Mouse (Mus musculus) monocyte, adult 2 months (primary cell): ENCODE data around the gene Sgms2.
A peak's percentile ranks its signal among the peaks of the same experiment; 100 is the strongest.

Experiments used
- DNase-seq, 2 experiments: peaks; one replicate each; pipeline ENCODE4 v3.0.0; 2022; ENCODE audit warnings: low spot score in 2 of 2, low read depth in 1 of 2

Sgms2 gene

DNA sequence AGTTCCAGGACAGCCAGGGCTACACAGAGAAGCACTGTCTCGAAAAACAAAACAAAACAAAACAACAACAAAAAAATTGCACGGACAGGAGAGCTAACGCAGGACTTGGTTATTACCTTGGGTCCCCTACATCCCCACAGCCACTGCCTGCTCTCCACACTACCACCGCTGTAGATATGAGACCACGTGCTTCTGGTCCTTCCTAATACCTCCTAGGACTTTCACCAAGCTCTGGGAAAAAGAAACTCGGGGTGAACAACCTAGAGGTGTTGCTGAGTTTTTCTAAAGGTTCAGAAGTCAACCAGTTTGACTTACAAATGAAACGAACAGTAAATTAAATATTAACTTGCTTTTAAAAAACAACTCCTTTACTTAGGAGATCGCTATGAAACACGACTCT is 2.8 kb downstream of the Sgms2 start:
- DNase-seq = no peak

DNA sequence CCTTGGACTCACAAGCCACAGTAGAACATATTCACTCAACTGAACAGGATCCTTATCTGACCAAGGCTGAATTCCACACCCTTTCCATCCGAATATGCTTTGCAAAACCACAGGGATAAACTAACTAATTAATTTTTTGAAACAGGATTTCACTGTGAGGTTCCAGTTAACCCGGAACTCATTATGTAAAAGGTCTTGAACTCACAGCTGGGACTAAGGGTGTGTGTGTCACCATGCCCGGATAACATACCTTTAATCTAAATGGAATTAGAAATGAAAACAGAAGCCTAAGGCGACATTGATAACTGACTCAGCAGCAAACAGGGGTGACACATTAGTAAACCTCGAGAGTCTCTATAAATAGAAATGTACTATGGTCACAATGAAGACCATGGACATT is 5.8 kb downstream of the Sgms2 start:
- DNase-seq = no peak

DNA sequence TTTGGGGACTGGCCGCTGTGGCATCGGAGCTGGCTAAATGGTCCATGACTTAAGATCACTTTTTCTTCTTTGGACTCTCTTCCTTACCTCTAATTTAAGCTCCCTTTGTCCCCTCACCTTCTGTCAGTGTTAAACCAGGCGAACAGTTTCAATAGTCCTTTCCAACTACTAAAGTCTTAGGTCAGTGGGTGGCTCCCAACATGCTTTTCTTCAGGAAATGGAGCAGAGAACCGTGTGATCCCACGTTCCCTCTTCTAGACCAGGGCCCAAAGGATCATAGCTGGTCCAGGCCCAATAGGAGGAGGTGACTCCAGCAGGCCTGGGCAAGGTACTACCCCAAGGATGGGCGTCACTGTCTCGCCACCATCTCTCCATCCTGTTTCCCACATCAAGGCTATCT is 7.6 kb downstream of the Sgms2 start:
- no peak for DNase-seq

DNA sequence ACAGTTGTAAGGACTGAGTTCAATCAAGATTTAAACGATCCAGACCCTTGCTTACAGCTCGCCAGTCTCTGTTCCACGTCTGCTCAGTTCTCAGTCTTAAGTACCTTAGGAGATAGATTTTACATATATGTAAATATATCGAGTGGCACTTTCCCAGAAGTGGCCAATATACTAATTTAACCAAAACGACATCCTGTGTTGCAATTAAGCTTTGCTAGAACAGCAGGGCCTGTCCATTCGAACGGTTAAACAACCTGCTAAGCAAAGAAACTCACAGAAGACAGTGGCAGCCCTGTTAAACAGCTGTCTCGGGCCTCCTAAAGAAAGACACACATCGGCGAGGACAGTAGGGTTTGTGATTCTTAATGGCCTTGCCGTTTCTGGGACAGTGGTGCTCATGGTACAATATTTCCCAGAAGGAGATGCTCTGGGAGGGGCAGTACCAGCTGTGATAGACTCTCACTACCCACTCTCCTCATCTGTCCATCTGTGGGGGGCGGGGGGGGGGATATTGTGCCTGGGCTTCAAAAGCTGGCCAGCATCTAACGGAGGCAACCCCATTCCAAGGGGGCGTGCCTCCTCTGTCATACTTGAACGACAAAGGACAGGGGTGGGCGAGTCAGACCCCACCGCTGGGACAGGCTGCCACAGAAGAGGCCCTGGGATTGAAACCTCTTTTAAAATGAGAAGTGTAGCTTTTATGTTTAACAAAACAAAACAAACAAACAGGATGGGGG is 9.1 kb downstream of the Sgms2 start:
- DNase-seq = no peak

DNA sequence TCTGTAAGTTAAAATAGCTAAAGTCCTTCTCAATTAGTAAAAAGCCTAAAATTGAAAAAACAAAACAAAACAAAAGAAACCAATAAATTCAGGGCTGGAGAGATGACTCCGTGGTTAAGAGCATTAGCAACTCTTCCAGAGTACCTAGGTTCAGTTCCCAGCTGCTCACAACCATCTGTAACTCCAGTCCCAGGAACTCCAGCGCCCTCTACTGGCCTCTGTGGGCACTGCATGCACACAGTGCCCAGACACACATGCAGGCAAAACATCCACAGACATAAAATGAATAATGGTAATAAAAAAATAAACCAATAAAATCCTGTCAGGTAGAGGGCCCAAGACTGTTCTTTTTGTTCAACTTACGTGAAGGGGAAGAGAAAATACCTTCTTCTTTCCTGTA is 10.6 kb downstream of the Sgms2 start:
- DNase-seq = no peak

DNA sequence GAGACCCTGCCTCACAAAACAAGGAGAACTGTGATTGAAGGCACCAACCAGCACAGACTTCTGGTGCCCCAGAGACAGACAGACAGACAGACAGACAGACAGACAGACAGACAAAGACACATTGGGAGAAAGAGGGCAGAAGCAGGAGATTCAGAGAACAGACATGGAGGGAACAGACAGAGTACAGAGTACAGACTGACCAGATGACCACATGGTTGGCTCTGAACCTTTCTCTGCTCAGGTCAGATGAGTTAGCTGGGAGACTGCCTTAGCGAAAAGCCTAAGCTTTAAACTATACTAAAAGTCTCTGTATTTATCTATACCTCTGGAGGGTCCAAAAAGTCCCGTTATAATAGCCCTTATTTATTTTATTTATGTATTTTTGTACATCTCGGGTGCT is 11.8 kb downstream of the Sgms2 start:
- DNase-seq = no peak

DNA sequence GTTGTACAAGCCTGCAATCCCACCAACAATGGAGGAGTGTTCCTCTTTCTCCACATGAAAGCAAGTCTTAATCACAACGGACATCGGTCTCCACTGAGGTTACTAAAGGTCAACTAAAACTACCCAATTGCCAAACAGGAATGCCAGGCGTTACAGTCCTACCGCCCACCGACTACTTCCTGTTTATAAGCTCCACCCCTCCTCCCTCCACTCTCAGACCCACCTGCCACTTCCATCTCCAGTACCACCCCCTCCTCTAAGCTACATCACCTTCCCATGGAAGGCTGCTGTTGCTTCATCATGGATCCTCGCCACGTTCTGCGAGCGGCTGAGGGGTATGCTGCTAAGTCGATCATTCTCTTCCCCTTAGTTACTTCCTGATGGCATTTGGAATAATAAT is 15.2 kb downstream of the Sgms2 start:
- peak; percentile 40 to 55 for DNase-seq

DNA sequence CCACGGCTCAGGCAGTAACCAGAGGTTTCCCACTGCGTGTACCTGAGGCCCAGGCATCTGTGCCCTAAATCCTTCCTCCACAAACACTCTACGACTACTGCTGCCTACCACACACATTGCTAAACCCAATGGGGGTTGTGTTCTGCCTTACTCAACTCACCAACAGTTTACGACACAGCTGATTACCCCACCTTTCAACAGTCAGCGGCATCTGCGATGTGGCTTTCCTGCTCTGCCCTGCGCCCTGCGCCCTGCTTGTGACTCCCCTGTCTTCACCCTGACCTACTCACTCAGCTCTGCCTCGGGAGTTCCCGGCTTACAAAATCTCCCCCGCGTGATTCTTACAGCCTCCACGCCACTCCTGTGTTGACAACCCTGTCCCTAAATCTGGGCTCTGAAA is 16.7 kb downstream of the Sgms2 start:
- peak; percentile 84 to 89 for DNase-seq

DNA sequence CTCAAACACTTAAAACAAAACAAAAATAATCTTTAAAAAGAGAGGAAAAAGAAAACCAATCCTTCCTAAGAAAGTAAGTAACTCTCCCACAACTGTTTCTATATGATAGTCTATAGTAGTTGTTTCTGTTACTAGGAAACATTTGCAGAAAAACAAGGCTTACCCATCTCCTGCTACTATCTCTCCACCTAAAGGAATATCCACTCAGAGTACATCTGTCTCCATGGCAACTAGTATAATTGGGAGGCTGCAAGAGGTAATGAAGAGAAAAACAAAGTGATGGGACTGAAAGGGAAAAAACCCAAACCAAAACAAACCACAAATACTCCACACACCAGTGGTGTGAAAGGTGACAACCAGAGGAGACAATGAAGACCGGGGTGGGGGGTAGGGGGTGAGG is 17.7 kb downstream of the Sgms2 start:
- no peak for DNase-seq

DNA sequence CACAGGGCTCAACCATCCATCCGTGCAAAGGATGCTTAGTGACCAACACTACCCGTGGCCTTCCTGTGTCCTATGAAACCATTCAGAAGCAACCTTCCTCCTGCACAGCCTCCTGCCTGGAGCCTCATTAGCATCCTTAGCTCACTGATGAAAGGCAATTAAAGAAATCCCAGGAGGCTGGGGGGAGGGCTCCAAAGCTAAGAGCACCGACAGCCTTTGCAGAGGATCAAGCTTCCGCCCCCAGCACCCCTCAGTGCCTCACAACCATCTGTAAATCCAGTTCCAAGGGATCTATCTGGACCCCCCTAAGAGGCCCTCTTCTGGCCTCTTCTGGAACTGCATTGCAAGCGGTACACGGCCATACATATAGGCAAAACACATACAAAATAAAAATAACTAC is 19.4 kb downstream of the Sgms2 start:
- no peak for DNase-seq

DNA sequence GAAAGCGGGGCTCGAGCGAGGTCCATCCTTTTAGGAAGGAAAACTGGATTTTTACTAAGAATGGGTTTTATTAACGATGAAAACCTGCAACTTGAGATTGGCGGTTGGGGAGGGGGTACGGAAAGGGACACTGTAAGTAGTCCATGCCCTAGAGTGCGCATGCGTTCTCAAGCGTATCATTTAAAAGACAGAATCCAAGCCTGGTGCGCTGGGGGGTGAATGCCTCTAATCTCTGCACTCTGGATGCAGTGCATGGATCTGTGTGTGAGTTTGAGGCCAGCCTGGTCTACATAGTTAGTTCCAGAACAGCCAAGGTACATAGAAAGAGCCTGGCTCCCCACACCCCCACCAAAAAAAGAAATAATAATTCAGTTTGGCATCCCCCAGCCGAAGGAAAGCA is 19.8 kb downstream of the Sgms2 start:
- no peak for DNase-seq

DNA sequence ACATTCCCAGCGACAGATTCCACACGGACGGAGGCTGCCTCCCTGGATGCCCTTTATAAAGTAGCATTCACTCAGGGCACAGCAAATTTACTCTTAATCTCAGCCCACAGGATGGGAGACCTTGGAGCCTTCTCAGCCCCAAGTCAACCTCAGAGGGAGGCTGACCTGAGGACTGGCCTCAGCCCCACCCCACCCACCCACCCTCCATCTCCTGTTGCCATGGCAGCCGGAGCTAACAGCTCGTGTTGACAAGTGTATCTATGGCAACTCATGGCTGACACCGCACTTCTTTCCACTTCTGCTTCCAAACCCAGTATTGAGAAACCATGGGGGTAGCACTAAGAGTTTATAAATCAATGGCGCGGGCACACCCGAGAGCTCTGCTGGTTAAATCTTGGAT is 20.4 kb downstream of the Sgms2 start:
- peak; percentile 42 to 62 for DNase-seq

DNA sequence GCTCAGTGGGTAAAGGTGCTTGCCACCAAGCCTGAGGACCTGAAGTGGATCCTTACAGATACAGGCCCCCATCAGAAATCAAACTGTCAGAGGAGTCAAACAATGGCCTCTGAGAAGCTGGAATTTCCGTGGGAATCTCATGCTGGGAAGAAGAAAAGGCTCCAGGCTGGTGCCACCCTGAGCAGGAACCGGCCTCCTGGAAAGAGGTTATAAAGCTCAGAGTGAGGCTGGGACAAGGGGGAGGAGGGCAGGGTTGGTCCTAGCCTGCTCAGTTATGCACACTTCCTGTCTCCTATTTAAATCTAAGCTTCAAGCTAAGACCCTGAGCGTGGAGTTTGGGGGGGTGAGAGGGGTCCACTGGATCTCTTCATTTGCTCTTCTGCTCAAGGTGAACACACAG is 21.6 kb downstream of the Sgms2 start:
- DNase-seq = no peak

DNA sequence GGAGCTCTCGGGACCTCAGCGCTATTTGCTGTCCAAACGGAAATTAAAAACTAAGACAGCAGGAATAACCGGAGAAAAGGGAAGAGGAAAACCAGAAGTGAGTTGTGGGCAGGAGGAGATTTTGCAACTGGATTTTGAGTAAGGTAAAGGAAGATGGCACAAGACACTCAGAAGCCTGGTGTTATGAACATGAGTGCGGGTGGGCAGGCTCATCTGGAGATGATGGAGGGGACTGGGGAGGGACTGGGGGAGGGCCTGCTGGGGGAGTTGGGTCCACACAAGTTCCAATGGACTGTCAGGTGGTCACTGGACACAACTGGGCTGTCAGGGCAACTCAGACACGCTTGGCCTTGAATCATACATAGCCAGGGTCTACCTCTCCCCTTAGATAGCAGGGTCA is 24.8 kb downstream of the Sgms2 start:
- DNase-seq = peak; percentile 12 to 34

DNA sequence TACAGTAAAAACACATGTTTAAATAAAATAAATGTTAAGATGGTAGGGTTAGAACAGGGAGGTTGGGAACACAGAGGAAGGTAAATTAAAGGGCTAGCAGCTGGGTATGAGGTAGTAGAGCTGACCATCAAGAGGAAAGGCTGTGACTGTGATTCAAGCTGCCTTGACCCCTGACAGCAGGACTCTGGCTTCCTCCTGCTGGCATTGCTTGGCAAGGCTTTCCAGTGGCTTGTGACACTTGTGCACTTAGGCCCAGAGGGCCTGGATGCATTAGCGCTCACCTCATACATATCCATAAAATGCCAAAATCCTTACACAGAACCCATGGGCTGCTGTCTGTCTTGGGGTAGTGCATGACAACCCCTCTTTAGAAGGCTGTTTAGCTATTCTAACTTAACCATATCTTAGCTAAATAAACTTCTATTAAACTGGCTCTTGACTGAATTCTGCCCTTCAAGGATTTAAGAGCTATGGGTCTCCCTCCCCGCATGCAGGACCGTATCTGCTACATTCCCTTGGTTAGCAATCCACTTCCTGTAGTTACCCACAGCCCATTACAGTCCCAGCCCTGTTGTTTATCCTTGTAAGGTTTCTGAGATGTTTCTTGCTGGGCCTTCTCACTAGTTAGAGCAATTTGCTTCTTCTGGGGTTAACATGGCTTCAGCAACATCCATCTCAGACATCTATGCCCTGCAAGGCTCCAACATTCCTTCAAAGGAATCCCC is 25.5 kb downstream of the Sgms2 start:
- DNase-seq = no peak

DNA sequence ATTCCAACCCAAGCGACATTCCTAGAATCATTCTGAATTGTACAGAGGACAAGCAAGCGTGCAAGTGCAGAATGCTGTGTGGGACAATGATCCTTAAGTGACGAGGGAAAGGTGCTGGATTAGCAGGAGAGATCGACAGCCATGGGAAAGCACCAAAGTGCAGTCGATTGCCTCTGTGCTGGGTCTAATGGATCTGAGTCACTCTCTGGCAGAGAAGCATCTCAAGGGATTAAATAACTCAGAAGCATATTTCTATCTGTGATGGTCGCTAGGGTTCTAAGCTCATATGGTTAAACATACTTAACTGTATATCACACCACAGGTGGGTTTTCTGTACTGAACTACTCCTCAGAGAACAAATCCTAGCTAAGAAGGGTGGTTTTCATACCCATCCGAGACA is 118.2 kb downstream of the Sgms2 start:
- no peak for DNase-seq

DNA sequence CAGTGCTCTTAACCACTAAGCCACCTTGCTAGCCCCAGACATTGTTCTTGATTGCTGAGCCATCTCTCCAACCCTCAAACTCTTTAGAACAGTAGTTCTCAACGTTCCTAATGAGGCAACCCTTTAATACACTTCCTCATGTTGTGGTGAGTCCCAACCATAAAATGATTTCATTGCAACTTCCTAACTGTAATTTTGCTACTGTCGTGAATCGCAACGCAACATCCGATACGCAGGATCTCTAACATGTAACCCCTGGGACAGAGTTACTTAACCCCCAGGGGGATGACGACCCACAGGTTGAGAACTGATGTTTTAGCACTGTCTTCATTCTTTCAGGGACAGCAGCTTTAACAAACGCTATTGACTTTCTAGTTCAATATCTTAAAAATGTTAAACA is 122.5 kb downstream of the Sgms2 start:
- DNase-seq = no peak

DNA sequence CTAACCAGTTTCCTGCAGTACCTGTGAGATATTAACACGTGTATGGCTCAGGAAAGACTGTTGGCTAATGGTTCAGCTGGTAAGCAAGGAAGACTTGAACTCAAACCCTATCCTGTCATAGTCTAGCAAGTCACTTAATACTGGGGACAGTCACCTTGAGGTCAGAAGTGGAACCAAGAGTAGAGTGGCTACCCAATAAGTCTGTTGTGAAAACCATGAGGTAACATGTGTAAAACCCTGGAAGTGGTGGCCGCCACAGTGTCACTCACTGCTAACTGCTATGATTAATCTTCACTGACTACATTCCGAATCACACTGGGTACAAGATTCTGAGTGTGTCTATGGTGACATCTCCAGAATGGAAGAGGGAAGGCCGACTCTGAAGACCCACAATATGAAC is 123.8 kb downstream of the Sgms2 start:
- DNase-seq = no peak

DNA sequence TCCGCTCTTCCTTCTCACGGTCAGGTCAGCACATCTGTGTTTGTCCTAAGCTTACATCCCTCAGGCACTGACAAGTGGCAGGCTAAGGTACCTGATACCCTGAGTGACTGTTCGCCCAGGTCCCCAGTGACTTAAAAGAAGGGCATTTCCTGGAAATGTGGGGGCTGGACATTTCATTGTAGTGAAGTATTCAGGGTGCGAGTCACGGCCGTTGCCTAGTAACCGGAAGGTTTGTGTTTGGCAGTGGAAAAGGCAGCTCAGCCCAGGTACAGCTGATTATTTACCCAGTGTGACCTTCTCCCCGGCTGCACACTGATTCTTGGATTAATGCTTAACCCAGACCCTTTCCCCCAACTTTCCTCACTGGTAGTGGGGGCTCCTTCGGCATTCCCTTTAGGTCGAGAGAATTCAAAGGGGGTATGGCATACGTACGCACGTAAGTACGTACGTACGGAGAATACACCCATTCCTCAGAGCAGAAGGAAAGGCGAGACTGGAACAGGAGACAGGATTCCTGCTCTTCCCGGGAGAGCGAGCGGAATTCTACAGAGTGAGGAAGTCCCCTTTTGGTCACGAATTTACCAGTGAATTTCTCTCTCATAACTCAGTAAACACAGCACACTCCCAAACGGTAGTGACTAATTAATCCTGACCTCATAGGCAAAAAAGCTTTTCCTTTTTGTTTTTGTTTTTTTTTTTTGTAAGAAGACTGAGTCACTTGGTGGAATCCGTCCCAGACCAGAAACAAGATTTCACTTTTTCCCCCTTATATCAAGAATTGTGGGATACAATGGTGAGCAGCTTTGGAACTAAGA is 126.4 kb downstream of the Sgms2 start:
- DNase-seq = no peak

DNA sequence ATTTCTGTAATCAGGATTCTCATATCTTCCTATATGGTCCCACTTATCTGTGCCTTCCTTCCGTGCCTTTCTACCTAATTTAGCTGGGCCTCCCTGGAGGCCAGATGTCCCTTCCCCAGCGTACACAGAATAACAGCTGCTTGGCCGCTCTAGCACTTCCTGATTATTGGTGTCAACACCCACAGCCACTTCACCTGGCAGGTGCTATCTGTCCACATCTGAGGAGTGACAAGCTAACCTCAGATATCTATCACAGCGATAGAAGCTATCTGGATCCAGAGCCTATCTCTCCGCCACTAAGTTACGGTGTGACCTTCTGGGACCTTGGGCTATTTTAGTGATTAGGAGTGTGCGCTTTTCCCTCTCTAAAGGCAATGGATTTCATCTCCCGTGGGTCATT is 127.0 kb downstream of the Sgms2 start:
- DNase-seq = no peak

DNA sequence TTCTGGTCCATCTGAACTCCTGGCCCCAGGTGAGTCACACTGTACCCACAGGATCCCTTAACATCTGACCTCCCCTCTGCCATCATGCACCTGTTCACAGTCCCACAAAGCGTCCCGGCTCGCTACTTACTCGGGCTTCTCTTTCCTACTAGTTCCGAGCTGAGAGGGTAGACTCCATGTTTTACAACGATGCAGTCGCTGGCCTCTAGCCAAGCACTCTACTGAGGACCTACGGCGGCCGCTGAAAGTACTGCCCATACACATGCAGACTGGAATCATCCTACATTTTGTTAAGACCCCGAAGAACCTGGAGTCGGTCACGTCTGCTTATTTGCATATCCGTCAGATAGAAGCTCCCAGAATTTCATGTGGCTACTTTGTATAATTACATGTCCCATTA is 127.6 kb downstream of the Sgms2 start:
- DNase-seq = no peak

DNA sequence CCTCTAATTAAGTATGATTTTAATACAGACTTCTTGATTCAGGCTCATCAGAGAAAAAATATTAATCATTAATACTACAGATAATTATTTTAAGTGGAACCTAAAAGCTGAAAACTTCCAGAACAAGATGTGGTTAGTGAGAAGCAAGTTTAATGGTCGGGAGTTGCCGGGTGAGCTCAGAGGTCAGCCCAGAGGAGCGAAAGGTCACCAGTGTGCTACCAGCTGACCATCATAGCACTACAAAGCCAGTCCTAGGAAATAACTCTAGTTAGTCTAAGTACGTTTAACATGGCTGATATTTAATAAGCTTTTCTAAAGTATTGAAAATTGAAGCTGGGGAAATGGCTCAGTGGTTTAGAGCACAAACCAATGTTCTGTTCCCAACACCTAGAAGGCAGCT is 129.3 kb downstream of the Sgms2 start:
- no peak for DNase-seq
